Mouse (Mus musculus): Measurements from ENCODE around the gene Ophn1. TPM values are rescaled to one million over a fixed set of nuclear protein-coding genes. Genes with fewer than 3 reads are reported as not detected.

Gene Ophn1
- 10.9 and 13.0 TPM in 2 replicates for polyA plus RNA-seq (2015; fragmentation: Nextera tagmentation; extraction: Ambion mirVana)

GRCm38 (mm10) chrX:98890406-98891116 lies at the start of gene Ophn1:
Ophn1 (minus strand) TSS chrX:98891025.
- peak within 1 kb of the TSS; percentile 63 for H3K4me2 ChIP-seq (ENCODE audit: low read length)
- no peaks in the 10 kb centered on the region for H3K27me3 ChIP-seq (ENCODE audit: insufficient read depth, low read length)
- DNase-seq (ENCODE audit: low spot score) = peak; percentile 86
- no peaks in the 10 kb centered on the region for H3K4me1 ChIP-seq (replicated peaks; ENCODE audit: insufficient read depth, low read length)
- H3K36me3 ChIP-seq (ENCODE audit: insufficient read depth, low read length) = no peaks in the 10 kb centered on the region
- 15% methylated on average over 47 of the region's 48 CpGs for WGBS
- H3K27ac ChIP-seq = peak within 1 kb of the TSS; percentile 70
- peak within 1 kb of the TSS; percentile 52 for H3K9ac ChIP-seq (ENCODE audit: low read depth, low read length)
- peak; percentile 17; the same call in 1 of the 2 replicates for TF ChIP-seq CTCF (IDR thresholded peaks at IDR 0.05; ENCODE audit: low read depth)
- ATAC-seq (replicated peaks; ENCODE audit: low FRiP score, low read depth) = peak; percentile 90
- H3K9me3 ChIP-seq (replicated peaks; ENCODE audit: low read length) = no peaks in the 10 kb centered on the region
- H3K4me3 ChIP-seq (replicated peaks; ENCODE audit: low read depth, low read length) = peak within 1 kb of the TSS; percentile 57

GRCm38 (mm10) chrX:98937555-98938294 lies 46.9 kb upstream of the Ophn1 start:
- DNase-seq (ENCODE audit: low spot score) (peak; percentile 87), ATAC-seq (replicated peaks; ENCODE audit: low FRiP score, low read depth) (peak; percentile 82)
- Histone ChIP-seq H3K4me3 (replicated peaks; ENCODE audit: low read depth, low read length) (peak overlapping the region; percentile 46), H3K27me3 (ENCODE audit: insufficient read depth, low read length) (no peaks in the 10 kb centered on the region), H3K4me2 (ENCODE audit: low read length) (peak overlapping the region; percentile 51), H3K9ac (ENCODE audit: low read depth, low read length) (peak overlapping the region; percentile 61), H3K4me1 (replicated peaks; ENCODE audit: insufficient read depth, low read length) (no peaks in the 10 kb centered on the region), H3K9me3 (replicated peaks; ENCODE audit: low read length) (no peaks in the 10 kb centered on the region), H3K36me3 (ENCODE audit: insufficient read depth, low read length) (no peaks in the 10 kb centered on the region), H3K27ac (peak overlapping the region; percentile 90)
- peak; percentile 80 for TF ChIP-seq CTCF (IDR thresholded peaks at IDR 0.05; ENCODE audit: low read depth)
- WGBS = 29% methylated on average over 57 of the region's 57 CpGs

GRCm38 (mm10) chrX:98936707-98937554 lies 46.1 kb upstream of the Ophn1 start:
- Histone ChIP-seq H3K9ac (ENCODE audit: low read depth, low read length) (peak overlapping the region; percentile 61), H3K27ac (peak overlapping the region; percentile 90), H3K4me2 (ENCODE audit: low read length) (peak overlapping the region; percentile 51), H3K27me3 (ENCODE audit: insufficient read depth, low read length) (no peaks in the 10 kb centered on the region), H3K36me3 (ENCODE audit: insufficient read depth, low read length) (no peaks in the 10 kb centered on the region), H3K9me3 (replicated peaks; ENCODE audit: low read length) (no peaks in the 10 kb centered on the region), H3K4me1 (replicated peaks; ENCODE audit: insufficient read depth, low read length) (no peaks in the 10 kb centered on the region), H3K4me3 (replicated peaks; ENCODE audit: low read depth, low read length) (peak overlapping the region; percentile 46)
- ATAC-seq (replicated peaks; ENCODE audit: low FRiP score, low read depth) = peak; percentile 95
- WGBS = 27% methylated on average over 66 of the region's 66 CpGs
- TF ChIP-seq CTCF (IDR thresholded peaks at IDR 0.05; ENCODE audit: low read depth) = no peak
- peak; percentile 94 for DNase-seq (ENCODE audit: low spot score)

DNA sequence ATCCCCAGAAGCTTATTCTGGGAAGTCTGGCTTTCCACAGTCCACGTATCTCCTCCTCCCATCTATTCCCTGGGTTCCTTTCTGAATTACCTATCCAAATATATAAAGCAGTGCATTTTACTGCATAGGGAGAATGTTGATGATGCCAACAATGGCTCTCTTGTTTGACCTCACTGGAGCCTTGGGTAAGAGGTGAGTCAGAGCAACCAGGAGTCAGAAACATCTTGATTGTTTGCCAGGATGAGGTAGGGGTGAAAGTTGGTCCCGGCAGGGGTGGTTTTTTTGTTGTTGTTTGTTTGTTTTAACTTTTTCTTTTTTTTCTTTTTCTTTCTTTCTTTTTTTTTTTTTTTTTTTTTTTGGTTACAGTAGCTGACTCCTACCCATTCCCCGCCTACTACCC lies 45.3 kb upstream of the Ophn1 start, which contains the start of gene Yipf6:
Gene Yipf6 (plus strand): TSS at position 216 of the 400 bp plus-strand sequence.
- no peaks in the 10 kb centered on the region for H3K9me3 ChIP-seq (replicated peaks; ENCODE audit: low read length)
- H3K9ac ChIP-seq (ENCODE audit: low read depth, low read length) = peak within 1 kb of the TSS; percentile 61
- H3K4me2 ChIP-seq (ENCODE audit: low read length) = peak within 1 kb of the TSS; percentile 51
- H3K36me3 ChIP-seq (ENCODE audit: insufficient read depth, low read length) = no peaks in the 10 kb centered on the region
- DNase-seq (ENCODE audit: low spot score) = no peak
- H3K27me3 ChIP-seq (ENCODE audit: insufficient read depth, low read length) = no peaks in the 10 kb centered on the region
- H3K27ac ChIP-seq = peak within 1 kb of the TSS; percentile 90
- peak within 1 kb of the TSS; percentile 46 for H3K4me3 ChIP-seq (replicated peaks; ENCODE audit: low read depth, low read length)
- no peaks in the 10 kb centered on the region for H3K4me1 ChIP-seq (replicated peaks; ENCODE audit: insufficient read depth, low read length)
- no peak for ATAC-seq (replicated peaks; ENCODE audit: low FRiP score, low read depth)
- no peak for TF ChIP-seq CTCF (IDR thresholded peaks at IDR 0.05; ENCODE audit: low read depth)
- WGBS = 65% methylated on average over 3 of the region's 3 CpGs

- Histone ChIP-seq H3K4me2 (ENCODE audit: low read length) (no peak overlapping the region), H3K4me1 (replicated peaks; ENCODE audit: insufficient read depth, low read length) (no peaks in the 10 kb centered on the region), H3K9me3 (replicated peaks; ENCODE audit: low read length) (no peaks in the 10 kb centered on the region), H3K27me3 (ENCODE audit: insufficient read depth, low read length) (no peaks in the 10 kb centered on the region; the same call in 1 of the 2 replicates), H3K9ac (ENCODE audit: low read depth, low read length) (no peak overlapping the region), H3K4me3 (replicated peaks; ENCODE audit: low read depth, low read length) (no peak overlapping the region), H3K27ac (no peak overlapping the region), H3K36me3 (ENCODE audit: insufficient read depth, low read length) (no peaks in the 10 kb centered on the region)
- WGBS = 28% methylated on average over 6 of the region's 6 CpGs
- ATAC-seq (replicated peaks; ENCODE audit: low FRiP score, low read depth) (no peak), DNase-seq (ENCODE audit: low spot score) (peak; percentile 67)
- peak; percentile 70 for TF ChIP-seq CTCF (IDR thresholded peaks at IDR 0.05; ENCODE audit: low read depth)
Observed at GRCm38 (mm10) chrX:98919423-98919822, 28.6 kb upstream of the Ophn1 start.

DNA sequence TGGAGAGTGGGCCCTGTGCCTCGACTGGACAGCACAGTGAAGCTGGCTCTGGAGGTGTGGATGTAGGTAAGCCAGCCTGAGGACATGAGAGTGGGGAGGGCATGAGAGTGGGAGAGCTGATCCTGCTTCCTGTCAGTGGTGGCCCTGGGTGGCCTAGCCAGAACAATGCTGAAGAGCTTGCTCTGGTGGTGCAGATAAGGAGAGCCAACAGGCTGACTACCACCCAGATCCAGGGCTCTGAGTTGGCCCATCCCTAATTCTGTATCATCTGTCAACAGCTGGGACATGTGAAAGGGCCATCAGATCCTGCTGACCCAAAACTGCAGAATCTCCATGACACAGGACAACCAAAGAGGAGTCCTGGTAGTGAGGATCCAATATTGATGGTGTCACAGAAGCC lies 18.1 kb upstream of the Ophn1 start:
- no peak for TF ChIP-seq CTCF (IDR thresholded peaks at IDR 0.05; ENCODE audit: low read depth)
- DNase-seq (ENCODE audit: low spot score) (no peak), ATAC-seq (replicated peaks; ENCODE audit: low FRiP score, low read depth) (no peak)

More for the DNA sequence above, 18.1 kb upstream of the Ophn1 start:
- WGBS = 63% methylated on average over 1 of the region's 1 CpGs
- Histone ChIP-seq H3K27ac (no peak overlapping the region), H3K27me3 (ENCODE audit: insufficient read depth, low read length) (no peaks in the 10 kb centered on the region), H3K4me2 (ENCODE audit: low read length) (no peak overlapping the region), H3K9me3 (replicated peaks; ENCODE audit: low read length) (no peaks in the 10 kb centered on the region), H3K9ac (ENCODE audit: low read depth, low read length) (no peak overlapping the region), H3K4me3 (replicated peaks; ENCODE audit: low read depth, low read length) (no peak overlapping the region), H3K36me3 (ENCODE audit: insufficient read depth, low read length) (no peaks in the 10 kb centered on the region), H3K4me1 (replicated peaks; ENCODE audit: insufficient read depth, low read length) (no peaks in the 10 kb centered on the region)

Measured in kidney, postnatal 0 days (tissue).